Mouse (Mus musculus) embryo, embryonic 10 days (tissue): ENCODE measurements at regions not wholly inside any gene's neighbourhood (a gene's known extent, or its start where the extent isn't known, plus 50 kb on each side); places are given as distances from the start of the nearest gene placed in this dataset.

Experiments used
- DNase-seq: peaks from one replicate; pipeline ENCODE4 v3.0.0-alpha.2; 2015; ENCODE audit warnings: low spot score

DNA sequence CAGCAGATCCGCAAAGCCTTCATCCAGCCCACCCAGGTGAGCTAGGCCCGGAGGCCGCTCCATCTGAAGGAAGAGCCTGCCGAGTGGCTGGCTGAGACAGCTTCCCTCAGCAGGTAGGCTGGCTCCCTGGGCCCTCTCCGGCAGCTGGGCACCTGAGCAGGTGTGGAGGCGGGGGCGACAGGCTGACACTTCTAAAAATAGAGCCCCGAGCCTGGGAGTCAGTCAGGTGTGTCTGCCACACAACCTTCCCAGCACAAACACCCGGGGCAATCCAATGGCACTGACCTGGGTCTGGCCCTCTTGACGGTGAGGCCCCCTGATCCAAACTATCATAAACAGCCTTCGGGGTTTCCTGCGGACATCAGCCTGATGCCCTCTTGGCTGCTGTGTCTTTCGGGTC is 58.5 kb downstream of the Zfp36l2 start:
- DNase-seq, result no peak

DNA sequence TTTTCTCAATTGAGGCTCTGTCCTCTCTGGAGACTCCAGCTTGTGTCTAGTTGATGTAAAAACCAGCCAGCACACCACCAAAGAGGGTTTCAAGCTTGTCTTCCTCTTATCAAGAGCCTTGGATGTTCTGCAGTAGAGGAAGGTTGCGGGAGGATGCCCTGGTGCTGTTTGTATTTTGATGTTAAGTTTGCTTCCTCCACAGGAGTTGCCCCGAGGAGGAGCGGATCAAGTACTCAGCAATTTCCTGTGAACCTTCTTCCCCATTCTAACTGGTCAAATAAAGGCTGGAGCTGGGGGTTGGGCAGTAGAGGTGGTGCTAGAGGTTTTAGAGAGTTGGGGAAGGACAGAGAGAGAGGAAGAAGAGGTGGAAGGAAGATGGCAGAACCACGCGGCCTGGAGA is 59.5 kb downstream of the Zfp36l2 start:
- DNase-seq, result no peak

DNA sequence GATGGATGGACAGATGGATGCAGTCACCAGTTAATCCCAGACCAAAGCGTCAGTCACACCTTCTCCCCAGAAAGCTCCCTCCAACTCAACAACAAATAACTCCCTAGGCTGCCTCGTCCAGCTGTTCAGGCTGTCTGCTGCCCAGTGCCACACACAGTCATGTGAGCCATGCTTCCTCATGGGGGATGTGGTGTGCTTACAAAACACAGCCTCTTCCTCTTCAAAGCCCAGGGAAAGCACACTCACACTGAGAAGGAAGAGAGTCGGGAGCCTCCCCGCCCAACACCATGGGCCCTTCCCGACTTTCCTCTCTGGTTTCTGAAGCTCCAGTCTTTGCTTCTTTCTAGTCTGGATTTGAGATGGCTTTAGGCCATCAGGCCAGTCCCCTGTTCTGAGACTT is 61.6 kb downstream of the Zfp36l2 start:
- DNase-seq, result no peak

DNA sequence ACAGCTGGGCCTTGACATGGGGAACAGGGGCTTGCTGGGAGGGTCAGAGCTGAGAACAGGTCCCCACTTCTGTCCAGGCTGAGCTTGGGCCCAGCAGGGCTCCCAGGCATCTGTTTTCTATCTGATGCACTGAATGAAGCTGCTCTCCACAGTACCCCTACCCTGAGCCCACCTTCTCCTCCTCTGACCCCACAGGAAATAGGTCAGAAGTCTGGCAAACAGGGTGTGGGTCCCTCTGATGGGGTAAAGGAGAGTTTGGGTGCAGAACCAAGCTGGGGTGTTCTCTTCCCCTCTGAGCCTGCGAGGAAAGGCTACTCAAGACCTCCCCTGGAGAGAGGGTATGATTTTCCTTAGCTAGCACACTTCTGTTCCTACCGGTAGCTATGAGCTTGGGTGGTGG is 64.6 kb downstream of the Zfp36l2 start:
- no peak for DNase-seq

DNA sequence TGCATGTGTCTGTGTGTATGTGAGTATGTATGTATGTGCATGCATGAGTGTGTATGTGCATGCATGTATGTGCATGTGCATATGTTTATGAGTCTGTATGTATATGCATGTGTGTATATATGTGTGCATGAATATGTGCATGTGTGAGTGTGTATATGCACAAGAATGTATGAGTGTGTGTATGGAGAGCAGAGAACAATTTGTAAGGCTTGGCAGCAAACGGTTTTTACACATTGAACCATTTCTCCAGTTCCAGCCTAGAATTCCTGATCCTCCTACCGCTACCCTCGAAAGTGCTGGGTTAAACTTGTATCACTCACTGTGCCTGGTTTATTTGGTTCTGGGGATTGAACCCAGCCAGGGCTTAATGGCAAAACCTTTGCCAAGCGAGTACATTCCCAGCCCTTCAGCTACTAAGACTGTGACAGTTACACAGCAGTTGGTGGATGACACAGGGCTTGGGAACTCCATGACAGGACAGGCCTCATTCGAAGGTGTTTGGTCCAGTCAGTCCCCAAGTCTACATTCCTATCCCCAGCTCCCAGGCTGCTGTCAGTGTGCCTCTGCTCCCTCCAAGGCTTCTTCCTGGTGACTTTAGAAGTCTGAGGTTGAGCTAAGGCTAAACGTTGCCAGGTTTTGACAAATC is 65.1 kb downstream of the Zfp36l2 start:
- DNase-seq, result no peak

DNA sequence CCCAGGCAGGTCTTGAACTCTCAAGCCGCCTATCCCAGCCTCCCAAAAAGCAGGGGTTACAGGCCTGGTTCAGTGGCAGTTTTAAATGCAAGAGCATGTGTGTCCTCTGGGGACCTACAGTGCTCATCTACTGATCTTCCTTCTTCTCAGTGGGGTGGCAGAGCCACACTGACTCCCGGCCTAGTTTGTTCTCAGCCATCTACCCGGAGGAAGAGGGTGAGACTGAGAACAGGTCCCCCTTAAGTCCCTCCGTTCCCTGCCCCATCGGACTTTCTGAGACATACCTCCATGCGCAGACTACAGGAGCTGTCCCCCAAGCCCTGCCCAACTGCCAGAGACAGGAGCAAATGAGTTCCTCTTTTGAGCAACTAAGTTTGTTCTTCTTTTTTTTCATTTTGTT is 66.5 kb downstream of the Zfp36l2 start:
- DNase-seq, result no peak

DNA sequence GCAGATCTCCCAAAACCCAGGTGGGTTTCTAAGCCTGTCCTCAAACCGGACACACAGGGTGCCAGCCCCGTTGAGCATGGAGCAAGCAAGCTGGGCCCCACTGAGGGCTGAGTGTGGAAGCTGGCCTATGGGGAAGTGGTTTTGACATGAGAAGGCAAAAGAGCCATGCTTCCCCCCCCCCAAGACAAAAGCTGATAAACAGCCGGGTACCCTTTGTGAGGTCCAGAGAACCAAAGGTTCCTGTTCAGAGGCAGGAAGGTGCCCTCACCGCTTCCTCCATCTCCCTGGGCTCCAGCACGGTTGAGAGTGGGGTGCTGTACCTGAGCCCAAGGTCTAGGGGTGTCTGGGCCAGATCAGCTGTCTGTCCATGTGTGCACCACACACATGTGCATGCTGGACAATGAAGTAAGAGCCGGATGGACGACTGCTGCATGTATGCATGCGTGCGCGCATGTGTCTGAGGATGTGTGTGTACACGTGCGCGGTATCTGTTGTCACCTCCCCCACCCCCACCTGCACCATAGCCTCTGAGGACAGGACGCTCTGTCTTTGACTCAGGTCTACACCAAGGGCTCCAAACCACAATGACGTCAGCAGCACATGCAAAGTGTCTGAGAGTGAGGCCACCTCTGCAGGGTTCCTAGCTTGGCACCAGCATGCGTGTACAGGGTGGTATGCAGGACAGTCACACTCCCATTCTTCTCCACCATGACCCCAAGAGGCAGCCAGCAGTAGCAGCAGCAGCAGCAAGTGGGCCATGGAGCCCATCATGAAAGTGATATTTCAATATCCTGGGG is 68.3 kb downstream of the Zfp36l2 start:
- no peak for DNase-seq

DNA sequence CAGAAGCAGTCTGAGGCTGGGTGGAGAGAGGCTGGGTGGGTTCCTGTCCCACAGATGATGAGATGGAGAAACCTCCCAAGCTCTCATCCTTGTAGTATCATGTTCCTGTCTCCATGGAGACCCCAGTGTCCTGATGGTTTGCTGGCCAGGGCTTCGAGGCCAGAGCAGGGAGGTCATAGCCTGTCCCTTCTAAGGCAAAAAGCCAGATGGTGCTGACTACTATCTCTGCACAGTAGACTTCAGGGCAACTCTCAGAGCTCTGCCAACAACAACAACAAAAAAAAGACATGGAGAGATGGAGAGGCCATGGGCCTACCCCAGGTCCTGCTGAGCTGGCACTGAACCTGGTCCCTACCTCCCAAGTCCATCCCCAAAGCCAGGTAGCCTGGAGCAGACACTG is 69.0 kb downstream of the Zfp36l2 start:
- no peak for DNase-seq

DNA sequence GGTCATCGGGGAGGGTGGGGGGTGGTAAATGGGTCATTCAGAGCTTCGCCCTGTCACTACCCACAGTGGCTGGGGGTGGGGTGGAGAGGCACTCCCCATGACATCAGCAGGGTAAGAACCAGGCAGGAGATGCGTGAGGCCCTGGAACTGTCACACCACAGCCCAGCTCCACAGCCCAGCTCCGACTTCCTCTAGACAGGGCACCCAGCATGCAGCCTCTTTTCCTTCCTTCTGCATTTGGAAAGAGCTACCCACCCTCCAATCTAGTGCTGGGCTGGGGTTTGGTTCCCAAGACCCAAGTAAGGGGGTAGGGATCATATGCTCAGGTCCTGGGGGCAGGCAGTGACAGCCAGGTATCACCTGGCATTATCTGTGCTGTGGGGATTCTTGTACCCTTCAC is 69.5 kb downstream of the Zfp36l2 start:
- DNase-seq, result no peak

DNA sequence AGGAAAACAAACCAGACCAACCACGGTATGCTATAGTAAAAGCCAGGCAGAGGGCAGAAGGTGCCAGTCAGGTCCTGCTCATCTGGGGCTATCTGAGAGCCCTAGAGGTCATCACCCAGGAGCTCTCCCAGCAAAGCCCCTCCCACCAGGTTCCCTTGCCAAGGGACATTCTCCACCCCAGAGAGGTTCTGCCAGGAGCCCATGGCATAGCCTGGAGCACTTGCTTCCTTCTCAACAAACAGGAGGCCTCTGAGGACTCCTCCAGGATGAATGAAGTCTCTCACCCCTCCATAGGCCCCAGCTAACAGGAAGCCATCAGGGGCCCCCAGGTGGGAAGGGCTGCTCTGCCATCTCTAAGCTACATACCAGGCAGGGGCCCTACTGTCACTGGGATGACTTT is 70.0 kb downstream of the Zfp36l2 start:
- DNase-seq, result no peak

DNA sequence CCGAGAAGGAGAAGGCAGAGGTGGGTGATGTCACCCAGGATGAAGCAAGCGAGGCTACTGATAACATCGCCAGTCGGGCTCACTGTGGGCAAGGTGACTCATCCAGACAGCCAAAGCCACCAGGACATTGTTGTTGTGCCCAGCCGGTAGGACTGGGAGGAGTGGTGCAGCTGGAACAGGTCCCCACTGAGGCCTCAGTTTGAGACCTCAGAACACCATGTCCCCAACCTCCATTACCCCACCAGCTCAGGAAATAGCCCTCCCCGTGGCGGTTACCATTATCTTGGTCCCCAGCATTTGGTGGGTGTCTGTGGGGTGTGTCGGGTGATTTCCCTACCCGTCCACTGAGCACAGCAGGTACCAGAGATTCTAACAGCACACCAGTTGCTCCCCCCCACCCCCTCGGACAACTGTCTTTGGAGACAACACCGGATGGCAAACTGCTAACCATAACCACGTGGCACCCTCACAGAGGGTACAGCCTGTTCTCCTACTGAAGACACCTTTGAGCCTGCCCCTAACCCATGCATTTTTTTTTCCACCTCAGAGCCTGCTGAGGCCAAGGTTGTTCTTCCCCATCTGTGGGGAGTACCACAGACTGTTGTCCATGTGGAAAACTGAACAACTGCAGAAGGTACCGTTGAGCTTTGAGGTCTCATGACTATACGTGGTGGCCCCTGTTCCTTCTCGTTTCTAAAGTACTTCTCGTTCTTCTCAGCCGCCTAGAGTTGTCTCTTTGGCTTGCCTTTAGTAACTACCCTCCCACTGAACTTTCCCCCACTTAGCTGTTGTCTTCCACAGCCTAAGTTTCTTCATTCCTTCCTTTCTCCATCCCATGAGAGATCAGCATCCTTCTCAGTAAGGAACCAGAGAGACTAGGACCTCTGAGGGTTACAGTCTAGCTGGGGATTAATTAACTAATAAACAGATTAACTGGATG is 71.1 kb downstream of the Zfp36l2 start:
- no peak for DNase-seq

DNA sequence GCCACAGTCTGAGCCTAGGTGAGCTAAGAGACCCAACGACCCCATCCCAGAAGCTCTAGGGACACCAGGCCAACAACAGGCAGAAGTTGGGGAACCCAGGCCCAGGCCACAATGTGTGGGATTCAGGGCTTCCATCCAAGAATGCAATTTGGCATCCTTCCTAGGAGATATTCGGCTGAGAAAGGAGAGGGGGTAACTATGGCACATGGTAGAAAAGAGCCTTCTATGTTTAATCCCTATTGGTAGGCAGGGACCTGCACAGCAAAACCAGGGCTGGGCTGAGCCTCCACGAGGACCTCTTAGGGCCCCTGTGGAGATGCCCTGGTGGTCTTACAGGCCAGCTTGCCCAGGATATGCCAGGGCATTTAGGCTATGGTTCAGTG is 71.8 kb downstream of the Zfp36l2 start:
- no peak for DNase-seq

DNA sequence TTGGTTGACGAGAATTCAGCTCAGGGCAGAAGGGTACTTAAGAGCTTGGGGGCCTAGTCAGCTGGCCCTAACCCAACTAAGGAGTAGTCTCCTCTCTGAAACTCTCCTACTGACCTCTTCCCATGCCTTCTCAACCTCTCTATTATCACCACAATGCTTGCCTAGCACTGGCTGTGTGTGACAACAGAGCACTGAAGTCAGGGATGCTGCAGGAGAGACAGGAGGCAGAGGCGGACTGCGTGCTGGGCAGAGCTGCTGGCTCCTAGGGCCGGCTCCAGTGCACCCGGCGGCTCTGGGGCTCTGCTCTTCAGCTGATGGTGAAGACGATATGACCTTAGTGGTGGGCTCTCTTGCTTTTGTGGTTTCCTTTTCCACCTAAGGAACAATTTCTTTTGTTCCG is 72.6 kb downstream of the Zfp36l2 start:
- no peak for DNase-seq

DNA sequence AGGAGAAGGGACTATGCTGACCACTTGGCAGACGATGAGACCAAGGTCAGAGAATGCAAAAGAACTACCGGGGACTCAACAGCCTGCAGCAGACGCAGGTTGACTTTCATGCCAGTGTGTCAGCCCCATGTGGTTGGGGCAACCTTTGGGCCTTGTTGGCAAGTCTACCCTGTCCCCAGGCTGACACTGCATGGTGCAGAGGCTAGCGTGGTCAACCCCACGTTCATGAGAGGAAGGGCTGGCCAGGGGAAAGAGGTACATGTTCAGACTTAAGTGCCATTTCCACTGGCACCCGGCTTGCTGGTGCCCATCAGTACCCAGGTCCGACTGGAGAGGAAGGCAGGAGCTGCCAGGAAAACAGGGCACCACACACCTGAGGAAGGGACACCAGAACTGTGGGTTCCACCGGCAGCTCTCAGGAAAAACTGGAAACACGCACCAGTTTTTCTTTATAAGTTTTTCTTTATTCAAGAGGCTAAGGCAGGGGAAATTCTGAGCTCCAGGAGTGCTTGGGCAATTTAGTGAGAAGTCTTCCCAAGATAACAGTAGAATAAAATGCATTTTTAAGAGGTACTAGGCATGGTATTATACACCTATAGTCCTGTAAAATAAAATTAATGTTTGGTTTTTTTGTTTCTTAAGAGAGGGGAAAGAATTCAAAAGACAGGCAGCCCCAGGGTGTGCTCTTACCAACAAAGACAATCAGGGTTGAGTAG is 73.3 kb downstream of the Zfp36l2 start:
- DNase-seq, result no peak

DNA sequence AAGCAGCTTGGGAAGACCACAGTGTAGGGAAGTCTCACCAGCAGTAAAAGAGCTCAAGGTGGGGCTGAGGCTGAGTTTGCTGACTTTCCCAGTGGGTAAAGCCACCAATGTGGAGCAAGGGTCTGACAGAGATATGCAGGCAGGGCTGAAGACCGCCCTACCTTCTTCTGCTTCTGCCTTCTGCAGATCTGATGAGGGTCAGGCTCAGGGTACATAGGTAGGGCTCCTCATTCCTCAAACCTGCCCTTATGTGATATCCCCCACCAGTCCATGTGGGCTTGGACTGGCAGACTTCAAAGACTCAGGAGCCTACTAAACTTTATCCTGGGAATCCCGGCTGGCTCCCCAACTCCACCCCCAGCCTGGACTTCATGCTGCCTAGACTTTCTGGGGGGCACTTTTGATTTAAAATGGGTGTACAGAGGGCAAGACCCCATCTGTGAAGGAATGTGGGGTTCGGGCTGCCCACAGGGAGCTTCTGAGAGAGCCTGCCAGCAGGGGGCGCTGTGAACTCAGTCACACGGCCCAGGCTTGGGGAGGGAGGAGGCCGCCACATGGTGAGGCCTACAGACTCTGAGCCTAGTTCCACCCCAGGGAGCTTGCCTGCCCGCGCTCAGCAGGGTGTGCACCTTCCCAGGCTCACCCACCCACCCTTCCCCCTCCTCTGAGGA is 74.0 kb downstream of the Zfp36l2 start:
- peak; percentile 88 for DNase-seq

DNA sequence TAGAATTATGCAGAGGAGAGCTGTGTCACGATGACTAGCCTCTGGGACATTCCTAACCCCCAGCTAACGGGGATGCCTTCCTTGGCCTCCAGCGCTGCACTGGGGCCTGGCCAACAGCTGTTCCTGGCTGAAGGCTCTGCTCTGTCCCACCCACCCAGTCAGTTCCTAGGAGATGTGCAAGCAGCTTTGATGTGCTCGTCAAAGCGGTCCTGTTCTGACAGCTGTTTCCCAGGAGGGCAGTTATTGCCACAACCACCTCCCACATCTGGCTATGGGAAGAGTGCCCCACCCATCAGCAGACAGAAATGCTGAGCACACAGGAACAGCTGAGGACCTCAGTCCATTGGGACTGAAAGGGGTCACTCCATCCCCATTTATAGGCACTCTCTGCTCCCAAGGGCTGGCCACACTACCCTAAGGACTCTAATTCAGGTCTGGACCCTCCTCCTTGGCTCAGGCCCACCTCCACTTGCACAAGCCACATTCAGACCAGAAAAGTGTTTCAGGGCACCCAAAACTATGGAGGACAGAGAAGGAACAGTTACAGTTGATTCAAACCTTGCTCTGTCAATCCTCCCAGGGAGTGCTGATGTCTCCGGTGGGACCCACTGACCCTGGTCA is 75.2 kb downstream of the Zfp36l2 start:
- peak; percentile 58 for DNase-seq

DNA sequence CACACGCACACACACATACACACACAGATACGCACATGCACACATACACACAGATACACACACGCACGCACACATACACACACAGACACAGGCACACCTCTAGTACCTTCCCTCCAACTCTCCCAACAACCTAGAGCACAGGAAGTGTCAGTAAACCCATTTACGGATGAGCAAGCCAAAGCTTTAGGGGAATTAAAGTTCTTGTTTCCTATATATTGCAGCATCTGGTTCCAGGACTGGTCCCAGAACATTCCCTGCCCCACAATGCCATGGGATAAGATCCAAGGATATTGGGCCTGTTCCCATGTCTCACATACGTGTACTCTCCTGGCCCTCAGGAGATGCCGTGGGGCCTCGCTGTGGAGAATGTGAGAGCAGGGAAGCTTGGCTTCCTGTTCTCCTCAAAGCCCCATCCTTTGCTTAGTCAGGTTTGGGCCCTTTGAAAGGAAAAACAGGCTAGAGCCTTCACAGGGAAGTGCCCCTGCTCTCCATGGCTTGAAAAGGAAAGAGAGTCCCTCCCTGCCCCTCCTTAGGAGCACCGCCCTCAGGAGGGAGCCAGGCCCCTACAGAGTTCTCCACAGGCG is 75.9 kb downstream of the Zfp36l2 start:
- DNase-seq, result no peak

DNA sequence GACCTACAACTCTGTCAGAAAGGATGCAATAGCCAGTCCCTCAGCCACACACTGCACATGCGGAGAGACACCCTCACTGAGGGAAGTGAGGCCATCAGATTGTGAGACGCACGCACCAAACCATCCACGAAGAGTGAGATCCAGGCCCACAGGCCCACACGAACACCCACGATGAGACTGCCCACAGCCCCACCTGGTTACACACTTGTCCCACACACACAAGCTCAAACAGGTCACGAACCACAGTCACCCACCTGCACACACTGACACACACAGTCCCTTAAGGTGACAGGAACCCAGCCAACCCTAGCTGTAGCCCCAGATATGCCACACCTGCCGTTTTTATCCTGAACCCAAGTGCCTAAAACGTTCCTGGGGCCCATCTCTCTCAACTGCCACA is 76.8 kb downstream of the Zfp36l2 start:
- DNase-seq, result no peak

DNA sequence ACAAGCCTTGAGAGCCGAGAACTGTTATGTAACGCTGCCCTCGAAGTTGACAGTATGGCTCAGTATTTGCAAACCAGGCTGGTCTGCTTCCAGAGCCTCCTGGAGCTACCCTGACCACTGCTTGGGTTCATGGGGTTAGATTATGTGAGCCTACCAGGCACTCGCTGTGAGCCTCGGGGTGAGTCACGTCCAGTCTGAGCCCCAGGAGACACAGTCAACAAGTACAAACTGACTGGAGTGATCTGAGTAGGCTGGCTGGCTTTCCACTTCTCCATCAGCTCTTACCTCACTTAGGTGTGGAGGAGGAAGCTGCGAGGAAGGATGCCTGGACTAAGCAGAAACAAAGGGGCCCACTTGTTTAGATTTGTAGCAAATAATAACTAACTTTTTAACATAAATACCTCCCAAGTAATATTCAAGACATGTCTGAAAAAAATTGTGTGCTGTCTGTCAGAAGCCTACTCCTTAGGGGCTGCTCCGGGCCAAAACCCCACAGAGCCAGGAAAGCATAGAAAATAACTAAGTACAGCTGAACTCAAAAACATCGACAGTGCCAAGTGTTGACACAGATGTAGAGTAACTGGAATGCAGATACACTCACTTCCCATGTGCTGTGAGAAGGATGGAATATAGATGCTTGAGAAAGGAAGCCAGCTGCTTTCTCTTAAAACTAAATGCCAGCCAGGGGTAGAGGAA is 77.6 kb downstream of the Zfp36l2 start:
- DNase-seq, result no peak
